In genomic region chr7:121460626-121461025, GRCm38 (mm10) we compare ENCODE assay signal across 25 mouse cellular contexts.
DNase-seq lines count a peak whose midpoint lies in the region; ATAC-seq and TF ChIP-seq lines count a peak whose summit lies in the region.
"Had no signal": no experiment of that assay in that cellular context is flagged by ENCODE, and none has a peak within 500 bp of the region (broad histone marks: within the 10 kb centered on the region; RNA-seq: fewer than 3 reads in every experiment).

No protein-coding gene starts in this region.

- H3K9me3 ChIP-seq in embryonic facial prominence, embryonic 14.5 days (ENCODE audit: control insufficient read depth, low read length) = no peaks in the 10 kb centered on the region
- H3K9me3 ChIP-seq in embryonic facial prominence, embryonic 10.5 days = 0 out of 2 replicates have a peak, but pooled peaks cover 2% of the 10 kb centered on the region
- no peaks in the 10 kb centered on the region for H3K9me3 ChIP-seq in limb, embryonic 14.5 days (ENCODE audit: control insufficient read depth, low read length)
- H3K9me3 ChIP-seq in limb, embryonic 10.5 days (replicated peaks) = no peaks in the 10 kb centered on the region
- H3K9me3 ChIP-seq: embryonic facial prominence, embryonic 12.5 days; embryonic facial prominence, embryonic 15.5 days; forebrain, embryonic 10.5 days; forebrain, embryonic 12.5 days had no signal

- no peaks in the 10 kb centered on the region for H3K27me3 ChIP-seq in embryonic facial prominence, embryonic 14.5 days (replicated peaks; ENCODE audit: control insufficient read depth, insufficient read depth, low read length)
- H3K27me3 ChIP-seq in embryonic facial prominence, embryonic 10.5 days (replicated peaks; ENCODE audit: low read depth, poor library complexity, severe bottlenecking) = no peaks in the 10 kb centered on the region
- H3K27me3 ChIP-seq in limb, embryonic 14.5 days (ENCODE audit: control insufficient read depth, insufficient read depth, low read length) = no peaks in the 10 kb centered on the region
- H3K27me3 ChIP-seq in limb, embryonic 10.5 days (ENCODE audit: low read depth, poor library complexity, severe bottlenecking) = no peaks in the 10 kb centered on the region
- H3K27me3 ChIP-seq: embryonic facial prominence, embryonic 12.5 days; embryonic facial prominence, embryonic 15.5 days; forebrain, embryonic 12.5 days had no signal

- no peak overlapping the region for H3K27ac ChIP-seq in embryonic facial prominence, embryonic 14.5 days (replicated peaks; ENCODE audit: low read depth, low read length)
- no peak overlapping the region for H3K27ac ChIP-seq in embryonic facial prominence, embryonic 10.5 days (replicated peaks)
- no peak overlapping the region for H3K27ac ChIP-seq in limb, embryonic 14.5 days (replicated peaks; ENCODE audit: low read depth, low read length)
- no peak overlapping the region for H3K27ac ChIP-seq in limb, embryonic 10.5 days
- H3K27ac ChIP-seq: embryonic facial prominence, embryonic 12.5 days; embryonic facial prominence, embryonic 15.5 days; forebrain, embryonic 10.5 days; forebrain, embryonic 12.5 days had no signal

- TF ChIP-seq POLR2A in limb, embryonic 14.5 days (IDR thresholded peaks at IDR 0.05; ENCODE audit: borderline replicate concordance, extremely low read depth, insufficient read depth, insufficient read length) = no peak

- no peaks in the 10 kb centered on the region for H3K36me3 ChIP-seq in embryonic facial prominence, embryonic 14.5 days (ENCODE audit: control insufficient read depth, insufficient read depth, low read length)
- H3K36me3 ChIP-seq in embryonic facial prominence, embryonic 10.5 days (replicated peaks) = no peaks in the 10 kb centered on the region
- no peaks in the 10 kb centered on the region for H3K36me3 ChIP-seq in limb, embryonic 14.5 days (ENCODE audit: control insufficient read depth, insufficient read depth, low read length)
- H3K36me3 ChIP-seq in limb, embryonic 10.5 days = no peaks in the 10 kb centered on the region
- H3K36me3 ChIP-seq: embryonic facial prominence, embryonic 12.5 days; embryonic facial prominence, embryonic 15.5 days; forebrain, embryonic 10.5 days; forebrain, embryonic 12.5 days; G1E had no signal

- peak; percentile 40 for DNase-seq in embryonic facial prominence, embryonic 14.5 days (ENCODE audit: low spot score)
- DNase-seq in embryonic facial prominence, embryonic 10.5 days (ENCODE audit: low spot score) = no peak
- peak; percentile 15 for DNase-seq in limb, embryonic 14.5 days (ENCODE audit: low spot score)
- no peak for DNase-seq in limb, embryonic 10.5 days (ENCODE audit: low spot score)
- DNase-seq in MN1 (ENCODE audit: low spot score) = peak; percentile 65
- DNase-seq: adrenal gland, adult 2 months; adrenal gland, postnatal 10 days; adrenal gland, postnatal 25 days; B cell, adult 2 months; cerebellum, adult 11 months; cerebellum, adult 18-20 months; cerebellum, adult 8-10 months; cerebellum, adult 9-11 months; cerebellum, postnatal 14 days; cerebellum, postnatal 36 days; embryo, embryonic 11 days had no signal

- H3K9ac ChIP-seq in embryonic facial prominence, embryonic 14.5 days (ENCODE audit: low read depth, low read length) = no peak overlapping the region
- H3K9ac ChIP-seq in limb, embryonic 14.5 days (ENCODE audit: low read depth, low read length, severe bottlenecking) = no peak overlapping the region
- H3K9ac ChIP-seq: embryonic facial prominence, embryonic 12.5 days; embryonic facial prominence, embryonic 15.5 days; forebrain, embryonic 12.5 days had no signal

- ATAC-seq in embryonic facial prominence, embryonic 14.5 days (ENCODE audit: low read depth) = no peak
- no peak for ATAC-seq in limb, embryonic 14.5 days (ENCODE audit: low FRiP score, low read depth)
- ATAC-seq: CD4-positive, CD25-positive, alpha-beta regulatory T cell, adult 4 months; forebrain, embryonic 14.5 days; forebrain, embryonic 16.5 days had no signal

- 71% methylated on average over 6 of the region's 6 CpGs for WGBS in embryonic facial prominence, embryonic 14.5 days
- WGBS in embryonic facial prominence, embryonic 10.5 days = 89% methylated on average over 6 of the region's 6 CpGs
- WGBS in limb, embryonic 14.5 days = 62% methylated on average over 6 of the region's 6 CpGs
- WGBS in limb, embryonic 10.5 days = 79% methylated on average over 6 of the region's 6 CpGs

- H3K4me2 ChIP-seq in embryonic facial prominence, embryonic 14.5 days (ENCODE audit: low read depth, low read length) = no peak overlapping the region
- H3K4me2 ChIP-seq in limb, embryonic 14.5 days (replicated peaks; ENCODE audit: low read depth, low read length, severe bottlenecking) = no peak overlapping the region
- H3K4me2 ChIP-seq: embryonic facial prominence, embryonic 12.5 days; embryonic facial prominence, embryonic 15.5 days; forebrain, embryonic 12.5 days had no signal

- H3K4me1 ChIP-seq in embryonic facial prominence, embryonic 14.5 days (ENCODE audit: control insufficient read depth, insufficient read depth, low read length) = no peaks in the 10 kb centered on the region
- no peaks in the 10 kb centered on the region for H3K4me1 ChIP-seq in embryonic facial prominence, embryonic 10.5 days
- H3K4me1 ChIP-seq in limb, embryonic 14.5 days (ENCODE audit: control insufficient read depth, insufficient read depth, low read length) = no peaks in the 10 kb centered on the region
- no peaks in the 10 kb centered on the region for H3K4me1 ChIP-seq in limb, embryonic 10.5 days
- H3K4me1 ChIP-seq: embryonic facial prominence, embryonic 12.5 days; embryonic facial prominence, embryonic 15.5 days; forebrain, embryonic 10.5 days; forebrain, embryonic 12.5 days had no signal

- no peak overlapping the region for H3K4me3 ChIP-seq in embryonic facial prominence, embryonic 14.5 days (ENCODE audit: low read depth, low read length)
- H3K4me3 ChIP-seq in embryonic facial prominence, embryonic 10.5 days = no peak overlapping the region
- H3K4me3 ChIP-seq in limb, embryonic 14.5 days (replicated peaks; ENCODE audit: low read length) = no peak overlapping the region
- H3K4me3 ChIP-seq in limb, embryonic 10.5 days = no peak overlapping the region
- H3K4me3 ChIP-seq: embryonic facial prominence, embryonic 12.5 days; embryonic facial prominence, embryonic 15.5 days; erythroblast, embryonic 14.5 days; forebrain, embryonic 10.5 days; forebrain, embryonic 12.5 days had no signal

Comparison
In these comparisons a context has a peak if more than half of its experiments do, and no peak if none do; other contexts are left out.
1. DNase-seq: peak in embryonic facial prominence, embryonic 14.5 days (single experiment), limb, embryonic 14.5 days (single experiment) and MN1 (single experiment); none in embryonic facial prominence, embryonic 10.5 days (single experiment) and limb, embryonic 10.5 days (single experiment).